Mouse (Mus musculus): Measurements from ENCODE around the gene Sbk2.

Sbk2 gene

GRCm38 (mm10) chr7:4964272-4964671 is at the start of gene Sbk2:
Sbk2 (minus strand) TSS chr7:4964406.
- no peak for TF ChIP-seq GATA4 (IDR thresholded peaks at IDR 0.05; ENCODE audit: insufficient replicate concordance, low read length)

GRCm38 (mm10) chr7:5012681-5013513 is 48.7 kb upstream of the Sbk2 start:
- no peak for TF ChIP-seq GATA4 (IDR thresholded peaks at IDR 0.05; ENCODE audit: insufficient replicate concordance, low read length)

- no peak for TF ChIP-seq GATA4 (IDR thresholded peaks at IDR 0.05; ENCODE audit: insufficient replicate concordance, low read length)
Measured at GRCm38 (mm10) chr7:5008229-5008628, 44.0 kb upstream of the Sbk2 start.

- TF ChIP-seq GATA4 (IDR thresholded peaks at IDR 0.05; ENCODE audit: insufficient replicate concordance, low read length) = no peak
Measured at GRCm38 (mm10) chr7:4999876-5000275, 35.7 kb upstream of the Sbk2 start.

DNA sequence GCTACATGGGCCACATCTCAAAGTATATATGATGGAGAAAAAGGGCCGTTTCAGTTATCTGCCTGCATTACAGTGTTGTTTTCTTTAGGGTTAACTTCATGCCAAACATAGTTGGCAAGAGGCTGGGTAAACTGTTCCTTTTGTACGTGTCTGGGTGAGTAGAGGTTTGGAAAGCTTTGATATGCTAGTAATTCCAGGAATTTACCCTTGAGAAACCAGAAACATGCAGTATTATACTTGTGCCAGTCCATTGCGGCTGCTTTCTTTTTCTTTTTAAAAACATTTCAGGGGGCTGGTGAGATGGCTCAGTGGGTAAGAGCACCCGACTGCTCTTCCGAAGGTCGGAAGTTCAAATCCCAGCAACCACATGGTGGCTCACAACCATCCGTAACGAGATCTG is 32.7 kb upstream of the Sbk2 start:
- TF ChIP-seq GATA4 (IDR thresholded peaks at IDR 0.05; ENCODE audit: insufficient replicate concordance, low read length) = no peak

- TF ChIP-seq GATA4 (IDR thresholded peaks at IDR 0.05; ENCODE audit: insufficient replicate concordance, low read length) = no peak
Measured at GRCm38 (mm10) chr7:4996003-4996895, 32.0 kb upstream of the Sbk2 start, which contains the start of gene Zfp579. Zfp579 (minus strand) TSS chr7:4996158.

- no peak for TF ChIP-seq GATA4 (IDR thresholded peaks at IDR 0.05; ENCODE audit: insufficient replicate concordance, low read length)
Measured at GRCm38 (mm10) chr7:4995268-4996002, 31.2 kb upstream of the Sbk2 start.

GRCm38 (mm10) chr7:4993999-4994788 is 30.0 kb upstream of the Sbk2 start:
- no peak for TF ChIP-seq GATA4 (IDR thresholded peaks at IDR 0.05; ENCODE audit: insufficient replicate concordance, low read length)

- TF ChIP-seq GATA4 (IDR thresholded peaks at IDR 0.05; ENCODE audit: insufficient replicate concordance, low read length) = no peak
Measured at GRCm38 (mm10) chr7:4993347-4993998, 29.3 kb upstream of the Sbk2 start.

- no peak for TF ChIP-seq GATA4 (IDR thresholded peaks at IDR 0.05; ENCODE audit: insufficient replicate concordance, low read length)
Measured at GRCm38 (mm10) chr7:4988250-4988649, 24.0 kb upstream of the Sbk2 start.

DNA sequence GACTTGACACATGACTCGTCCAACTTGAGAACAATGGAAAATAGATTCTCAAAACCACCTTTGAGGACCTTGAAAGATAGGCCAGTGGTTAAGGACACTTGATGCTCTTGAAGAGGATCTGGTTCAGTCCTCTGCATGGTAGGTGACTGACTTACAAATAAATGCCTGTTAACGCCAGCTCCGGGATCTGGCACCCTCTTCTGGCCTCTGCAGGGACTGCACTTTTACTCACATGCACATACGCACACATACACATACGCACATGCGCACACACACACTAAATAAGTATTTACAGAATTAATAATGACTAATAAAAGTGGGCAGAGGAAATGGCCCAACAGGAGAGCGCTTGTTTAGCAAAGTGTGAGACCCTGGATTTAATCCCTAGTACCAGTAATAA is 12.6 kb upstream of the Sbk2 start:
- TF ChIP-seq GATA4 (IDR thresholded peaks at IDR 0.05; ENCODE audit: insufficient replicate concordance, low read length) = no peak

- no peak for TF ChIP-seq GATA4 (IDR thresholded peaks at IDR 0.05; ENCODE audit: insufficient replicate concordance, low read length)
Measured at GRCm38 (mm10) chr7:4975455-4975854, 11.2 kb upstream of the Sbk2 start.

- no peak for TF ChIP-seq GATA4 (IDR thresholded peaks at IDR 0.05; ENCODE audit: insufficient replicate concordance, low read length)
Measured at GRCm38 (mm10) chr7:4972321-4973047, 8.3 kb upstream of the Sbk2 start.
